Mouse (Mus musculus): ENCODE measurements around the gene Mafk.

GRCm38 (mm10) chr5:139799801-139800590 is 8.7 kb downstream of the Mafk start:
- no peak for TF ChIP-seq POLR2A (IDR thresholded peaks at IDR 0.05; ENCODE audit: low read depth, low read length)
- no peak for TF ChIP-seq EP300 (IDR thresholded peaks at IDR 0.05; ENCODE audit: low read length)
- no peak for TF ChIP-seq CTCF (conservative IDR thresholded peaks at IDR 0.05 in 1 of 2, IDR thresholded peaks at IDR 0.05 in 1 of 2; ENCODE audit: low read depth in 2 of 2, low read length in 2 of 2)
- no peak for TF ChIP-seq USF1 (IDR thresholded peaks at IDR 0.05; ENCODE audit: low read depth, low read length)
- no peak for TF ChIP-seq POLR2AphosphoS2 (IDR thresholded peaks at IDR 0.05; ENCODE audit: low read depth, low read length)
- TF ChIP-seq GABPA (IDR thresholded peaks at IDR 0.05; ENCODE audit: insufficient replicate concordance, low read depth, low read length): no peak
- TF ChIP-seq SIN3A (IDR thresholded peaks at IDR 0.05; ENCODE audit: low read length): no peak
- no peak for TF ChIP-seq ZMIZ1 (IDR thresholded peaks at IDR 0.05; ENCODE audit: low read depth, low read length)
- TF ChIP-seq HCFC1 (IDR thresholded peaks at IDR 0.05; ENCODE audit: low read depth, low read length): no peak
- no peak for TF ChIP-seq RAD21 (IDR thresholded peaks at IDR 0.05; ENCODE audit: low read depth, low read length)
